Mouse (Mus musculus): ENCODE measurements around the gene Fam24a. TPM values are rescaled to one million over a fixed set of nuclear protein-coding genes. Genes with fewer than 3 reads are reported as not detected.

Gene Fam24a
- polyA plus RNA-seq, 1 experiment: not detected

DNA sequence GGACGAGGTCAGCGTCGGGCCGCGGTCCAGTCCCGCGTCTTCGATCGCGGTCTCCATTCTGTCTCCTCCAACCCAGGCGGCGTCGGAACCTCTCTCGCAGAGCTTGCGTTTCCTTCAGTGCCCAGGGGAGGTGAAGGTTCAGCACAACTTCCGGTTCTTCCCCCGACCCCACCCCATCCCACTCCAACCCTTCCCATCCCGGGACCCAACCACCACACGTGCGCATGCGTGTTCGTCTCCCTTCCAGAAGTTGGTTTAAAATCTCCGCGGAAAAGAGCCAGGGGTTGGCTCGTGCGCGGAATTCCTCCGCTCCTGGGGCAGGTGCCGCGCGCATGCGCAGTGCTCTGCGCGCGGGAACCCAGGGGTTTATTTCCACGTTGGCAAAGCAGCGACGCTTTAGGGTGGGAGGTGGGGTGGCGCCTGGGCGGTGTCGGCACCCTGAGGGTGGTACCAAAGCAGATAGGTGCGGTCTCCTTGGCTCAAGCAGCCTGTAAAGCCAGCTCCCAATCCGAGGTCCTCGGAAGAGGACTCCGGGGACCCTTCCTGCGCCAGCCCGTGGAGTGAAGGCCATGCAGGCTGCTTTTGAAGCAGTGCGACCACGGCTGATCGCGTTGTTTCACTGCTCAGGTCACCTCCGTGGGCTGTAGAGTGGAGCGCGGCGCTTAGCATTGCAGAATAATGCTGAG, 29.1 kb downstream of the Fam24a start, which contains the start of gene 2310057M21Rik:
2310057M21Rik (minus strand) TSS at position 145 of the 686 bp plus-strand sequence.
- Histone ChIP-seq H3K27ac (ENCODE audit: insufficient read depth, low read depth, low read length) (peak within 1 kb of the TSS; percentile 84), H3K4me1 (ENCODE audit: control insufficient read depth, insufficient read depth, insufficient read length, low read length) (peaks cover 8% of the 10 kb centered on the region; the same call in 1 of the 2 replicates), H3K27me3 (ENCODE audit: control insufficient read depth, insufficient read depth, low read length) (no peaks in the 10 kb centered on the region), H3K36me3 (ENCODE audit: control insufficient read depth, insufficient read depth, low read length) (peaks cover 9% of the 10 kb centered on the region), H3K4me3 (ENCODE audit: low read depth, low read length) (peak within 1 kb of the TSS; percentile 96)
- under 1% methylated on average over 55 of the region's 55 CpGs for WGBS
- TF ChIP-seq CTCF (IDR thresholded peaks at IDR 0.05; ENCODE audit: extremely low read depth, insufficient read length, insufficient replicate concordance, low read depth, low read length) (no peak), POLR2A (IDR thresholded peaks at IDR 0.05; ENCODE audit: low read depth, low read length) (peak; percentile 55)

DNA sequence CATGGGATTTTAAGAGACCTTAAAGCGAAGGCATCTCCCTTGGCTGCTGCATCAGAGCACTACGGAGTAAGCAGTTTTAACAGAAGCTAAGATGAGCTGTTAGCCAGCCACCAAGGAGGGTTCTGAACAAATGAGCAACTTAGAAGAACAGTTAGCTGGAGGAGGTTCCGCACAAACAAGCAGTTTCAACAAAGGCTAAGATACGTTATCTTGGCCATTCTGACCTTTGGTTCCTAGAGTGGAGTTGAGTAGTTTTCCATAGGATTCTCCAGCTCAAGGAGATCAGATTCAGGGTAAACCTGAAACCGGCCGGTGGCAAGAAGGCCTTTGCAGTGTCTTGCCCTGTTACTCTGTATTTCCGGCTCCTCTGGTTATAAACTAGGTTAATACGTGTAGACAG, 30.5 kb downstream of the Fam24a start:
- 0 out of 2 replicates have a peak, but pooled peaks cover 1% of the 10 kb centered on the region for H3K36me3 ChIP-seq (ENCODE audit: control insufficient read depth, insufficient read depth, low read length)
- TF ChIP-seq CTCF (IDR thresholded peaks at IDR 0.05; ENCODE audit: extremely low read depth, insufficient read length, insufficient replicate concordance, low read depth, low read length): no peak
- peaks cover 8% of the 10 kb centered on the region; the same call in 1 of the 2 replicates for H3K4me1 ChIP-seq (ENCODE audit: control insufficient read depth, insufficient read depth, insufficient read length, low read length)
- WGBS: 36% methylated on average over 8 of the region's 8 CpGs
- H3K27me3 ChIP-seq (ENCODE audit: control insufficient read depth, insufficient read depth, low read length): no peaks in the 10 kb centered on the region
- H3K27ac ChIP-seq (ENCODE audit: insufficient read depth, low read depth, low read length): peak overlapping the region; percentile 20; the same call in 1 of the 2 replicates
- H3K4me3 ChIP-seq (ENCODE audit: low read depth, low read length): no peak overlapping the region

DNA sequence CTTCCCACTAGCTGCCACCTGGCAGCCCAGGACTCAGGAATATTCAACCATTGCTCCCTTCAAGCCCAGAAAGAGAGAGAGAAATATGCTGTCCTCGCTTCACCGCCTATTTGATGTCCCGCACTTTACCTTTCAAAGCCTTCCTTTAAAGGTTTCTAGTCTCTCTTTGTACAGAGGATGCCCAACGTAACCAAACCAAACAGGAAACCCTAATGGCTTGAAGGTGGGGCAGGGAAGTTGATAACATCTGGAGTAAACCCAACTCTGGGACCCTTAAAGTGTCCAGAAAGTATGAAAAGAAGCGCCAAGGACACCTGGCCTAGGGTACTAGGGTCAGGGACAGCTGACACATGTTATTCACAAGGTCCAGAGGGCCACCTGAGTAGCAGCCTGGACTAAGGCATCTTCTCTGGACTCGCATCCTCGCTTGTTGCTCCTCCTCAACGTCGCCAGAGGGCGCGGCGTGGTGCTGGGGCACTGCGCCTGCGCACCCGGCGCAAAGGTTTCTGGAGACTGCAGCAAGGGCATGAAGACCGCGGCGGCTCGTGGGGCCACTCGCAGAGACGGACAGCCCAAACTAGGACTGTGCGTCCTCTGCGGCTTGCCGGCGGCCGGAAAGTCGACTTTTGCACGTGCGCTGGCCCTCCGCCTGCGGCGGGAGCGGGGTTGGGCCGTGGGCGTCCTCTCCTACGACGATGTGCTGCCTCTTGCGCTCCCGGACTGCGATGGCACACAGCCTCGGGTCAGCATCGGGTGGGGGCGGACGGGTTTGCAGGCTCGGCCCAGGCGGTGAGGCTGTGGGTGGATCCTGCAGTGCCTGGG, 37.2 kb downstream of the Fam24a start, which contains the start of gene Pstk:
Pstk (plus strand) TSS at position 494 of the 822 bp plus-strand sequence.
- TF ChIP-seq CTCF (IDR thresholded peaks at IDR 0.05; ENCODE audit: extremely low read depth, insufficient read length, insufficient replicate concordance, low read depth, low read length): peak; percentile 78; the same call in 1 of the 2 replicates
- peak; percentile 91 for TF ChIP-seq POLR2A (IDR thresholded peaks at IDR 0.05; ENCODE audit: low read depth, low read length)
- Histone ChIP-seq H3K27ac (ENCODE audit: insufficient read depth, low read depth, low read length) (peak within 1 kb of the TSS; percentile 79), H3K4me1 (ENCODE audit: control insufficient read depth, insufficient read depth, insufficient read length, low read length) (no peaks in the 10 kb centered on the region), H3K36me3 (ENCODE audit: control insufficient read depth, insufficient read depth, low read length) (peaks cover 6% of the 10 kb centered on the region), H3K4me3 (ENCODE audit: low read depth, low read length) (peak within 1 kb of the TSS; percentile 84), H3K27me3 (ENCODE audit: control insufficient read depth, insufficient read depth, low read length) (no peaks in the 10 kb centered on the region)
- WGBS: 4% methylated on average over 47 of the region's 47 CpGs

GRCm38 (mm10) chr7:131371470-131371860, 37.8 kb downstream of the Fam24a start:
- no peaks in the 10 kb centered on the region for H3K27me3 ChIP-seq (ENCODE audit: control insufficient read depth, insufficient read depth, low read length)
- no peaks in the 10 kb centered on the region for H3K4me1 ChIP-seq (ENCODE audit: control insufficient read depth, insufficient read depth, insufficient read length, low read length)
- whole genome bisulfite sequencing: 2% methylated on average over 9 of the region's 9 CpGs
- peak overlapping the region; percentile 79; the same call in 1 of the 2 replicates for H3K27ac ChIP-seq (ENCODE audit: insufficient read depth, low read depth, low read length)
- TF ChIP-seq POLR2A (IDR thresholded peaks at IDR 0.05; ENCODE audit: low read depth, low read length) (no peak), CTCF (IDR thresholded peaks at IDR 0.05; ENCODE audit: extremely low read depth, insufficient read length, insufficient replicate concordance, low read depth, low read length) (no peak)
- peak overlapping the region; percentile 84 for H3K4me3 ChIP-seq (ENCODE audit: low read depth, low read length)
- H3K36me3 ChIP-seq (ENCODE audit: control insufficient read depth, insufficient read depth, low read length): peaks cover 6% of the 10 kb centered on the region

DNA sequence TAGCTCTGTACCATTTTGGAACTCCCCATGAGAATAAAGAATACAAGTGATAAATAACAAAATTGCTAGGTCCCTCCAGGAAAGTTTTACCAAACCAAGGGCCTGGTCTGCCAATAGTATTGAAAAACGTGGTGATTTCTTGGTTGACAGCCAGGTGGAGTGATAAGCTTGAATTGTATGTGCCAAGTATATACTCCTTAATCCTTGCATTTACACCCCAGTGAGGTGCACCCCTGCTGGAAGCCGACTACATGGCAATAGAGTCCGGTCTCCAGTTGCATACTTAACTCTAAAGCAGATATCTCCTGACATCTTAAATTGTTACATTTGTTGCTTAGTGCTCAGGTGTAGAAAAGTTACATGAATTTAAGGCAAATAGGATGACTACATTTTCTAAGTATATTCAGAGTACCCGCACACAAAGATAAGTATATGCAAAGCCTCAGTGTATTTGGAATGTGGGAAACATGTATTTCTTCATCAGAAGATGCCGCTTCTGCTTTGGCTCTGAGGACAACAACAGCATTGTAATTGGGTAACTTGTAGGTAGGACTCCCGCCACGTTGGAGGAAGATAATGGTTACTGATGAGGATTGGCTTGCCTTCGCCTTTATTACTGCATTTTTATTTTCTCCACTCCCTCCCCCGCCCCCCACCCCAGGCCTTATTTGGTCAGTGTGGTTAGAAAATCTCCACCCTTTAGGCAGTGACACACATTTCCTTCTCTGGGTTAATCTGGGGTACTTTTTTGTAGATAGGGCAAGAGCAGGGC, 38.4 kb downstream of the Fam24a start:
- Histone ChIP-seq H3K27me3 (ENCODE audit: control insufficient read depth, insufficient read depth, low read length) (no peaks in the 10 kb centered on the region), H3K4me1 (ENCODE audit: control insufficient read depth, insufficient read depth, insufficient read length, low read length) (no peaks in the 10 kb centered on the region), H3K27ac (ENCODE audit: insufficient read depth, low read depth, low read length) (no peak overlapping the region), H3K36me3 (ENCODE audit: control insufficient read depth, insufficient read depth, low read length) (peaks cover 6% of the 10 kb centered on the region), H3K4me3 (ENCODE audit: low read depth, low read length) (no peak overlapping the region)
- no peak for TF ChIP-seq CTCF (IDR thresholded peaks at IDR 0.05; ENCODE audit: extremely low read depth, insufficient read length, insufficient replicate concordance, low read depth, low read length)
- TF ChIP-seq POLR2A (IDR thresholded peaks at IDR 0.05; ENCODE audit: low read depth, low read length): no peak
- WGBS: 54% methylated on average over 9 of the region's 9 CpGs

Other genes with a start within 250 kb of the Fam24a start
- gene 4933402N03Rik, start 187.6 kb upstream of the Fam24a start, polyA plus RNA-seq (2012; rRNA removed): not detected in 2 replicates
- 2.0 TPM in 1 of 2 replicates, not detected in the other for gene 5430419D17Rik, start 159.5 kb upstream of the Fam24a start, polyA plus RNA-seq (2012; rRNA removed)
- 0.09 and 56.5 TPM in 2 replicates for gene Cuzd1, start 11.6 kb upstream of the Fam24a start, polyA plus RNA-seq (2012; rRNA removed)
- not detected in 2 replicates for gene Fam24b, start 4.3 kb upstream of the Fam24a start, polyA plus RNA-seq (2012; rRNA removed)
- 1.3 and 2.1 TPM in 2 replicates for gene 2310057M21Rik, start 28.9 kb downstream of the Fam24a start, polyA plus RNA-seq (2012; rRNA removed)
- 35.6 and 37.5 TPM in 2 replicates for gene Pstk, start 37.3 kb downstream of the Fam24a start, polyA plus RNA-seq (2012; rRNA removed)
- gene Ikzf5, start 76.7 kb downstream of the Fam24a start, polyA plus RNA-seq (2012; rRNA removed): 2.9 and 6.4 TPM in 2 replicates
- gene Acadsb, start 76.7 kb downstream of the Fam24a start, polyA plus RNA-seq (2012; rRNA removed): 0.96 and 1.1 TPM in 2 replicates
- 2.4 and 4.6 TPM in 2 replicates for gene Hmx3, start 209.0 kb downstream of the Fam24a start, polyA plus RNA-seq (2012; rRNA removed)
- gene Hmx2, start 214.9 kb downstream of the Fam24a start, polyA plus RNA-seq (2012; rRNA removed): 0.52 and 1.2 TPM in 2 replicates
- gene Bub3, start 226.4 kb downstream of the Fam24a start, polyA plus RNA-seq (2012; rRNA removed): 16.5 and 30.5 TPM in 2 replicates

All from small intestine, adult 2 months (tissue).